Mouse (Mus musculus) bone marrow, adult 2 months (tissue): ENCODE measurements around the gene Zfp931.

Experiments
- CTCF ChIP-seq: fragments of 200-500 bp; IDR thresholded peaks from 2 replicates; pipeline ENCODE4 v1.5.1; 2011; ENCODE audit warnings: low read length, control low read depth; ENCODE audit not compliant: control insufficient read depth, insufficient read depth
- POLR2A ChIP-seq: fragments of 200-500 bp; IDR thresholded peaks from 2 replicates; pipeline ENCODE4 v1.6.1; 2011; ENCODE audit warnings: low read depth, mild to moderate bottlenecking, control low read depth, low read length, borderline replicate concordance; ENCODE audit not compliant: control insufficient read depth

- TF ChIP-seq CTCF, result no peak
- TF ChIP-seq POLR2A, result no peak
These were observed 43.1 kb upstream of the Zfp931 start for GRCm38 (mm10) chr2:178121375-178121688.
